Mouse (Mus musculus): ENCODE results near the gene Bzw1. TPM values are rescaled to one million over a fixed set of nuclear protein-coding genes. Genes with fewer than 3 reads are reported as not detected.

The Bzw1 gene
- polyA plus RNA-seq, 1 experiment from 2014 or later = 261 TPM

- H3K4me3 ChIP-seq = no peak overlapping the region
- H3K4me1 ChIP-seq (replicated peaks) = peaks cover 2% of the 10 kb centered on the region; the same call in 1 of the 2 replicates
- no peak overlapping the region for H3K9ac ChIP-seq
- H3K27ac ChIP-seq (ENCODE audit: poor library complexity, severe bottlenecking) = no peak overlapping the region
- H3K9me3 ChIP-seq (replicated peaks) = 0 out of 2 replicates have a peak, but pooled peaks cover 2% of the 10 kb centered on the region
- no peak for ATAC-seq (ENCODE audit: insufficient number of reproducible peaks, low FRiP score)
- H3K4me2 ChIP-seq = no peak overlapping the region
- H3K36me3 ChIP-seq = peaks cover 73% of the 10 kb centered on the region
- WGBS = 88% methylated on average over 6 of the region's 6 CpGs
- no peaks in the 10 kb centered on the region for H3K27me3 ChIP-seq (replicated peaks)
These were observed 5.0 kb downstream of the Bzw1 start for GRCm38 (mm10) chr1:58397731-58398130.

- H3K36me3 ChIP-seq = peaks cover 79% of the 10 kb centered on the region
- H3K9me3 ChIP-seq (replicated peaks) = no peaks in the 10 kb centered on the region
- no peak overlapping the region for H3K4me3 ChIP-seq
- H3K27ac ChIP-seq (ENCODE audit: poor library complexity, severe bottlenecking) = no peak overlapping the region
- no peak overlapping the region for H3K9ac ChIP-seq
- no peaks in the 10 kb centered on the region for H3K27me3 ChIP-seq (replicated peaks)
- no peak overlapping the region for H3K4me2 ChIP-seq
- 91% methylated on average over 6 of the region's 6 CpGs for WGBS
- ATAC-seq (ENCODE audit: insufficient number of reproducible peaks, low FRiP score) = no peak
- no peaks in the 10 kb centered on the region for H3K4me1 ChIP-seq (replicated peaks)
These were observed 8.7 kb downstream of the Bzw1 start for GRCm38 (mm10) chr1:58401396-58401795.

DNA sequence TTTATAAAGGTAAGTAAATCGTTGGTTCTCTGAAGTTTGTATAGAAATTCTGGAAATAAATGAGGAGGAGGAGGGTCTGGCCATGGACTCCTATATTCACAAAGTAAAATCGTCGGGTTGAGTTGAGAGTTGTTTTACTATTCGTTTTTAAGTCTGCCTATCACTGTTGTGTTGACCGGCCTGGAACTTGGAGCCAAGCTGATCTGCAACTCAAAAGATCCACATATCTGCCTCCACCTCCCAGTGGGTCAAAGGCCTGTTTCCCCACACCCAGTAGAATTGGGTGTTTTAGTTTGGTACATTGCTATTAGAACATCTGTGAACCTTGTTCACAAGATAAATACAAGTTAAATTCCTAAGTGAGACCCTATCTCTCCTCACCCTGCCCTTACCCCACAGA is 11.0 kb downstream of the Bzw1 start:
- peaks cover 71% of the 10 kb centered on the region for H3K36me3 ChIP-seq
- H3K27ac ChIP-seq (ENCODE audit: poor library complexity, severe bottlenecking) = no peak overlapping the region
- 94% methylated on average over 5 of the region's 5 CpGs for WGBS

DNA sequence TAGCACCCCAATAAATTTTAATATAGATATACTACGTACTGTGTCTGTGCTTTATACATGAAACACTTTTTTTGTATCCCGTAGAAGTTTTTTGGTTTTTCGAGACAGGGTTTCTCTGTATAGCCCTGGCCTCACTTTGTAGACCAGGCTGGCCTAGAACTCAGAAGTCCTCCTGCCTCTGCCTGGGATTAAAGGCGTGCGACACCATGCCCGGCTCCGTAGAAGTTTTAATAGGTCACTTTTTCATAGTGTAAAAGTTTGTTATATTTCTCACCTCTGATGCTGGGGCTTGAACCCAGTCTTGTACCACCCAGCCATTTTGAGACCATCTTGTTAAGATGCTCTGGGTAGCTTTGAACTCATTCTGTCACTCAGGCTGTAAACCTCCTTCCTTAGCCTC is 14.6 kb downstream of the Bzw1 start:
- no peak for ATAC-seq (ENCODE audit: insufficient number of reproducible peaks, low FRiP score)
- WGBS = 93% methylated on average over 7 of the region's 7 CpGs
- Histone ChIP-seq H3K36me3 (peaks cover 69% of the 10 kb centered on the region), H3K27me3 (replicated peaks) (no peaks in the 10 kb centered on the region), H3K9ac (no peak overlapping the region), H3K27ac (ENCODE audit: poor library complexity, severe bottlenecking) (no peak overlapping the region), H3K4me2 (no peak overlapping the region), H3K9me3 (replicated peaks) (no peaks in the 10 kb centered on the region), H3K4me3 (no peak overlapping the region), H3K4me1 (replicated peaks) (no peaks in the 10 kb centered on the region)

More for the DNA sequence above, 11.0 kb downstream of the Bzw1 start:
- no peak for ATAC-seq (ENCODE audit: insufficient number of reproducible peaks, low FRiP score)
- Histone ChIP-seq H3K4me2 (no peak overlapping the region), H3K9me3 (replicated peaks) (no peaks in the 10 kb centered on the region), H3K4me1 (replicated peaks) (no peaks in the 10 kb centered on the region), H3K27me3 (replicated peaks) (no peaks in the 10 kb centered on the region), H3K4me3 (no peak overlapping the region), H3K9ac (no peak overlapping the region)

DNA sequence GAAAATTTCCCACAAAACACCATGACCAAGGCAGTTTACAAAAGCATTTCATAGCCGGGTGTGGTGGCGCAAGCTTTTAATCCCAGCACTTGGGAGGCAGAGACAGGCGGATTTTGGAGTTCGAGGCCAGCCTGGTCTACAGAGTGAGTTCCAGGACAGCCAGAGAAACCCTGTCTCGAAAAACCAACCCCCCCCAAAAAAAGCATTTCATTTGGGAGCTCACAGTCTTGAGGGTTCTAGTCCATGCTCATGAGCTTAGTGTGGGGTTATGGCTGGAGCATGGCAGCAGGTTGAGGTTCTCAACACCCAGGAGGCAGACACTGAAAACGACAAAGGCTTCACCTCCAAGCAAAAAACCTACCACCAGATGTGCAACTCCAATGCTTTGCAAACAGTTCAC is 15.4 kb downstream of the Bzw1 start:
- H3K4me3 ChIP-seq = no peak overlapping the region
- H3K27me3 ChIP-seq (replicated peaks) = no peaks in the 10 kb centered on the region
- H3K9me3 ChIP-seq (replicated peaks) = no peaks in the 10 kb centered on the region
- H3K9ac ChIP-seq = no peak overlapping the region
- WGBS = 85% methylated on average over 6 of the region's 6 CpGs
- H3K27ac ChIP-seq (ENCODE audit: poor library complexity, severe bottlenecking) = no peak overlapping the region
- H3K4me1 ChIP-seq (replicated peaks) = no peaks in the 10 kb centered on the region
- peaks cover 69% of the 10 kb centered on the region for H3K36me3 ChIP-seq
- no peak for ATAC-seq (ENCODE audit: insufficient number of reproducible peaks, low FRiP score)
- H3K4me2 ChIP-seq = no peak overlapping the region

GRCm38 (mm10) chr1:58409553-58410197 is 17.0 kb downstream of the Bzw1 start:
- WGBS = 82% methylated on average over 5 of the region's 5 CpGs
- ATAC-seq (ENCODE audit: insufficient number of reproducible peaks, low FRiP score) = no peak
- peaks cover 70% of the 10 kb centered on the region for H3K36me3 ChIP-seq
- no peak overlapping the region for H3K9ac ChIP-seq
- no peaks in the 10 kb centered on the region for H3K4me1 ChIP-seq (replicated peaks)
- H3K4me2 ChIP-seq = no peak overlapping the region
- H3K4me3 ChIP-seq = no peak overlapping the region
- no peaks in the 10 kb centered on the region for H3K27me3 ChIP-seq (replicated peaks)
- no peaks in the 10 kb centered on the region for H3K9me3 ChIP-seq (replicated peaks)
- no peak overlapping the region for H3K27ac ChIP-seq (ENCODE audit: poor library complexity, severe bottlenecking)

GRCm38 (mm10) chr1:58410198-58410588 is 17.5 kb downstream of the Bzw1 start:
- no peak overlapping the region for H3K4me2 ChIP-seq
- ATAC-seq (ENCODE audit: insufficient number of reproducible peaks, low FRiP score) = no peak
- H3K9me3 ChIP-seq (replicated peaks) = no peaks in the 10 kb centered on the region
- H3K27me3 ChIP-seq (replicated peaks) = no peaks in the 10 kb centered on the region
- H3K36me3 ChIP-seq = peaks cover 75% of the 10 kb centered on the region
- H3K4me3 ChIP-seq = no peak overlapping the region
- H3K9ac ChIP-seq = no peak overlapping the region
- 82% methylated on average over 3 of the region's 3 CpGs for WGBS
- no peaks in the 10 kb centered on the region for H3K4me1 ChIP-seq (replicated peaks)
- H3K27ac ChIP-seq (ENCODE audit: poor library complexity, severe bottlenecking) = no peak overlapping the region

DNA sequence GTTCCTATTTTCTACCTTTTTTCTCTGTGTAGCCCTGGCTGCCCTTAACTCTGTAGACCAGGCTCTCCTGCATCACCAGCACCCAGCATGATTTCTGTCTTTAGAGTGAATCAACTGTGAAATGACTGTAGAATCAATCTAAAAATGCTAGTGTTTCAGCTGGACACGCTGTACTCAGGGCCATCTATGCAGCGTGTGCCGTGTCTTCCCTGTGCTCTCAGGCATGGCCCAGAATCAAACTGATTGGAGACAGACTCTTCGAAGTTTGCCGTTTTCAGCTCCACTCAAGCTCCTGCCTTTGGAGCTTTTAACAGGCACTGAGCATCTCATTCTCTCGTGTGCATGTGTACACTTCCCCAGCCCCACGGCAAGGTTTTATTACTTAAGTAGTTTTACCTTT is 18.1 kb downstream of the Bzw1 start:
- Histone ChIP-seq H3K4me2 (no peak overlapping the region), H3K4me1 (replicated peaks) (no peaks in the 10 kb centered on the region), H3K27ac (ENCODE audit: poor library complexity, severe bottlenecking) (no peak overlapping the region), H3K4me3 (no peak overlapping the region), H3K9ac (no peak overlapping the region), H3K36me3 (peaks cover 75% of the 10 kb centered on the region), H3K27me3 (replicated peaks) (no peaks in the 10 kb centered on the region), H3K9me3 (replicated peaks) (no peaks in the 10 kb centered on the region)
- 90% methylated on average over 7 of the region's 7 CpGs for WGBS
- no peak for ATAC-seq (ENCODE audit: insufficient number of reproducible peaks, low FRiP score)

GRCm38 (mm10) chr1:58415442-58415841 is 22.7 kb downstream of the Bzw1 start:
- H3K4me2 ChIP-seq = no peak overlapping the region
- H3K36me3 ChIP-seq = peaks cover 88% of the 10 kb centered on the region
- H3K9me3 ChIP-seq (replicated peaks) = no peaks in the 10 kb centered on the region
- no peaks in the 10 kb centered on the region for H3K27me3 ChIP-seq (replicated peaks)
- H3K4me3 ChIP-seq = no peak overlapping the region
- no peak overlapping the region for H3K9ac ChIP-seq
- WGBS = 32% methylated on average over 1 of the region's 1 CpGs
- ATAC-seq (ENCODE audit: insufficient number of reproducible peaks, low FRiP score) = no peak
- H3K4me1 ChIP-seq (replicated peaks) = peaks cover 8% of the 10 kb centered on the region; the same call in 1 of the 2 replicates
- H3K27ac ChIP-seq (ENCODE audit: poor library complexity, severe bottlenecking) = no peak overlapping the region

- H3K4me2 ChIP-seq = no peak overlapping the region
- H3K4me1 ChIP-seq (replicated peaks) = peaks cover 11% of the 10 kb centered on the region
- H3K9me3 ChIP-seq (replicated peaks) = no peaks in the 10 kb centered on the region
- H3K27me3 ChIP-seq (replicated peaks) = no peaks in the 10 kb centered on the region
- no peak overlapping the region for H3K4me3 ChIP-seq
- no peak for ATAC-seq (ENCODE audit: insufficient number of reproducible peaks, low FRiP score)
- H3K36me3 ChIP-seq = peaks cover 84% of the 10 kb centered on the region
- 79% methylated on average over 2 of the region's 2 CpGs for WGBS
- no peak overlapping the region for H3K27ac ChIP-seq (ENCODE audit: poor library complexity, severe bottlenecking)
- no peak overlapping the region for H3K9ac ChIP-seq
These were observed 23.4 kb downstream of the Bzw1 start for GRCm38 (mm10) chr1:58416048-58416447.

- H3K4me3 ChIP-seq = no peak overlapping the region
- H3K4me1 ChIP-seq (replicated peaks) = peaks cover 24% of the 10 kb centered on the region
- no peaks in the 10 kb centered on the region for H3K27me3 ChIP-seq (replicated peaks)
- H3K27ac ChIP-seq (ENCODE audit: poor library complexity, severe bottlenecking) = no peak overlapping the region
- WGBS = 82% methylated on average over 10 of the region's 10 CpGs
- H3K4me2 ChIP-seq = 0 out of 2 replicates have a peak overlapping the region, but pooled peaks have one; percentile 19
- no peak overlapping the region for H3K9ac ChIP-seq
- no peak for ATAC-seq (ENCODE audit: insufficient number of reproducible peaks, low FRiP score)
- no peaks in the 10 kb centered on the region for H3K9me3 ChIP-seq (replicated peaks)
- H3K36me3 ChIP-seq = peaks cover 57% of the 10 kb centered on the region
These were observed 27.3 kb downstream of the Bzw1 start for GRCm38 (mm10) chr1:58420032-58420431.

GRCm38 (mm10) chr1:58420961-58421360 is 28.3 kb downstream of the Bzw1 start:
- no peaks in the 10 kb centered on the region for H3K9me3 ChIP-seq (replicated peaks)
- peaks cover 49% of the 10 kb centered on the region for H3K36me3 ChIP-seq
- H3K9ac ChIP-seq = no peak overlapping the region
- H3K27me3 ChIP-seq (replicated peaks) = no peaks in the 10 kb centered on the region
- WGBS = 55% methylated on average over 7 of the region's 7 CpGs
- H3K4me3 ChIP-seq = peak overlapping the region; percentile 88; the same call in 1 of the 2 replicates
- H3K4me2 ChIP-seq = peak overlapping the region; percentile 38
- no peak overlapping the region for H3K27ac ChIP-seq (ENCODE audit: poor library complexity, severe bottlenecking)
- peaks cover 24% of the 10 kb centered on the region for H3K4me1 ChIP-seq (replicated peaks)
- no peak for ATAC-seq (ENCODE audit: insufficient number of reproducible peaks, low FRiP score)

Data from heart, embryonic 12.5 days (tissue).